In genomic region chr5:100221005-100221583, GRCm38 (mm10) we compare ENCODE assay signal across 10 mouse cellular contexts.
DNase-seq lines count a peak whose midpoint lies in the region; ATAC-seq and TF ChIP-seq lines count a peak whose summit lies in the region.
"Had no signal": no experiment of that assay in that cellular context is flagged by ENCODE, and none has a peak within 500 bp of the region (broad histone marks: within the 10 kb centered on the region; RNA-seq: fewer than 3 reads in every experiment).

No protein-coding gene starts in this region.

- ATAC-seq in common myeloid progenitor, adult 5-6 weeks (replicated peaks; ENCODE audit: low read depth, poor library complexity, severe bottlenecking): 0 out of 2 replicates have a peak, but pooled peaks have one; percentile 2
- ATAC-seq in kidney, postnatal 0 days (replicated peaks; ENCODE audit: low FRiP score, low read depth): no peak
- no peak for ATAC-seq in granulocyte monocyte progenitor cell, adult 5-6 weeks (replicated peaks; ENCODE audit: poor library complexity, severe bottlenecking)

- TF ChIP-seq EP300 in heart, adult 2 months (IDR thresholded peaks at IDR 0.05; ENCODE audit: insufficient read depth, low read depth, low read length): no peak

- H3K27me3 ChIP-seq in heart, adult 2 months (ENCODE audit: control insufficient read depth, insufficient read depth, low read length): no peaks in the 10 kb centered on the region
- no peaks in the 10 kb centered on the region for H3K27me3 ChIP-seq in kidney, postnatal 0 days (ENCODE audit: insufficient read depth, low read length)

- no peak overlapping the region for H3K9ac ChIP-seq in heart, adult 2 months (ENCODE audit: low read depth, low read length)
- H3K9ac ChIP-seq in kidney, postnatal 0 days (ENCODE audit: low read depth, low read length): no peak overlapping the region
- H3K9ac ChIP-seq: liver, embryonic 14.5 days had no signal

- no peak overlapping the region for H3K4me2 ChIP-seq in kidney, postnatal 0 days (ENCODE audit: low read length)

- H3K4me3 ChIP-seq in heart, adult 2 months: no peak overlapping the region
- no peak overlapping the region for H3K4me3 ChIP-seq in layer of hippocampus, adult 2 months
- no peak overlapping the region for H3K4me3 ChIP-seq in kidney, postnatal 0 days (replicated peaks; ENCODE audit: low read depth, low read length)
- H3K4me3 ChIP-seq: erythroblast, embryonic 14.5 days had no signal

- DNase-seq in heart, adult 2 months: peak in 1 of 2 experiments; percentile 13
- DNase-seq in heart, postnatal 14 days: no peak
- peak in 1 of 2 experiments; percentile 25 for DNase-seq in layer of hippocampus, adult 2 months (ENCODE audit: low spot score in 2 of 2)
- no peak for DNase-seq in layer of hippocampus, adult 18-20 months (ENCODE audit: low spot score in 2 of 2)
- peak; percentile 51 for DNase-seq in kidney, postnatal 0 days (ENCODE audit: low spot score)
- no peak for DNase-seq in B cell, adult 2 months

- H3K27ac ChIP-seq in heart, adult 2 months: peak overlapping the region; percentile 24
- peak overlapping the region; percentile 10; the same call in 1 of the 2 replicates for H3K27ac ChIP-seq in layer of hippocampus, adult 2 months
- no peak overlapping the region; the same call in 1 of the 2 replicates for H3K27ac ChIP-seq in kidney, postnatal 0 days
- H3K27ac ChIP-seq: liver, embryonic 14.5 days had no signal

- H3K4me1 ChIP-seq in heart, adult 2 months (ENCODE audit: control insufficient read depth, insufficient read depth, low read length): no peaks in the 10 kb centered on the region
- H3K4me1 ChIP-seq in kidney, postnatal 0 days (replicated peaks; ENCODE audit: insufficient read depth, low read length): no peaks in the 10 kb centered on the region

- H3K9me3 ChIP-seq in kidney, postnatal 0 days (replicated peaks; ENCODE audit: low read length): no peaks in the 10 kb centered on the region

- WGBS in heart, adult 2 months: 38% methylated on average over 10 of the region's 10 CpGs
- WGBS in kidney, postnatal 0 days: 32% methylated on average over 10 of the region's 10 CpGs

- 0 out of 2 replicates have a peak, but pooled peaks have one; percentile 4 for TF ChIP-seq CTCF in heart, adult 2 months (IDR thresholded peaks at IDR 0.05)
- TF ChIP-seq CTCF in layer of hippocampus, adult 2 months (conservative IDR thresholded peaks at IDR 0.05): peak; percentile 42
- peak; percentile 31; the same call in 1 of the 2 replicates for TF ChIP-seq CTCF in kidney, postnatal 0 days (IDR thresholded peaks at IDR 0.05; ENCODE audit: low read depth)

- H3K79me2 ChIP-seq in heart, adult 2 months (replicated peaks; ENCODE audit: control insufficient read depth, insufficient read depth, low read length): no peaks in the 10 kb centered on the region

- no peak for TF ChIP-seq POLR2A in heart, adult 2 months (IDR thresholded peaks at IDR 0.05; ENCODE audit: insufficient read depth, low read depth, low read length)

- intact Hi-C loops in heart, adult 2 months (cut with DNase I): loop anchor here (5.0 kb wide), 1 partner anchor 134 kb away; no protein-coding TSS in a partner anchor
- intact Hi-C loops in heart, postnatal 14 days (cut with DNase I): no loop called here

- no peaks in the 10 kb centered on the region for H3K36me3 ChIP-seq in heart, adult 2 months (ENCODE audit: control insufficient read depth, insufficient read depth, low read length)
- no peaks in the 10 kb centered on the region for H3K36me3 ChIP-seq in kidney, postnatal 0 days (ENCODE audit: insufficient read depth, low read length)
